Mouse (Mus musculus): Measurements from ENCODE around the gene Frat2.

DNA sequence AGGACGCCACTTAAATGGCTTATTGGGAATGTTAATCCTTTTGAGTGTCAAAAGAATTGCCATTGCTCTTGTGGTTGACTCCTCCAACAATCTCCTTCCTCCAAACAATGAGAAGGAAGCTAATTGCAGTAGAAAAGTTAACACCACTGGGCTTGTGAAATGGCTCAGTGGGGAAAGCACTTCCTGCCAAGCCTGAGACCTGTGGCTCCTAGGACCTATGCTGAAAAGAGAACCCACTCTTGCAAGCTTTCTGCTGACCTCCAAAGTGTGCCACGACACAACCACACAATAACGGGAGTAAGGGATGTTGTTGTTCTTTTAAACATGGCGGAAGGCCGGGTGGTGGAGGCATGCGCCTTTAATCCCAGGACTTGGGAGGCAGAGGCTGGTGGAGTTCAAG lies 50.4 kb downstream of the Frat2 start:
- no peak for TF ChIP-seq CTCF (IDR thresholded peaks at IDR 0.05; ENCODE audit: control insufficient read depth, insufficient read depth, insufficient read length)
- no peak for TF ChIP-seq MYOG (IDR thresholded peaks at IDR 0.05; ENCODE audit: control insufficient read depth, extremely low read depth, insufficient read length)
